Mouse (Mus musculus) layer of hippocampus, postnatal 10 days (tissue): ENCODE data around the gene 6030445D17Rik. TPM values are rescaled to one million over a fixed set of nuclear protein-coding genes. Genes with fewer than 3 reads are reported as not detected.

Source experiments
- DNase-seq, 2 experiments: peaks; one replicate each; pipeline ENCODE4 v3.0.0; 2021; ENCODE audit warnings: low spot score in 2 of 2
- total RNA-seq, 2 experiments: library from RNA; stranded (reverse); gene quantifications; 2 replicates each; pipeline ENCODE4 v1.2.3; 2021

6030445D17Rik gene
- total RNA-seq, 2 experiments from 2014 or later, result 0.62 TPM

DNA sequence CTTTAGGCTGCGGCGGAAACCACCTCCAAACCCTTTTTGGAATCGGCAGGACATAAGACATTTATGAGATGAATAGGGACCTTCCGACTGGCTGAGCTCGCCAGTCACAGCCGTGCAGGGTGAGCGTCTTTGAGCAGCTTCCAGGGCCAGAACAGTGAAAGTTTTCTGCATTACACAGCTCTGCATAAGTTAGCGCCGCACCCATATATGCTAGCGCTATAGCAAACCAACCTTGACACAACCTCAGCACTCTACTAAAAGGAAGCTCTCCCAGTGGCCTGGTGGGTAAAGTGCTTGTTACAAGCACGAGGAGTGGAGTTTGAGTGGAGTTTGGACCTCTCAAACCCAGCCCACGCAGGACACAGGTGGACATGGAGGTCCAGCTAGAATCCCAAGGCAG, 2.8 kb upstream of the 6030445D17Rik start:
- DNase-seq, result no peak

DNA sequence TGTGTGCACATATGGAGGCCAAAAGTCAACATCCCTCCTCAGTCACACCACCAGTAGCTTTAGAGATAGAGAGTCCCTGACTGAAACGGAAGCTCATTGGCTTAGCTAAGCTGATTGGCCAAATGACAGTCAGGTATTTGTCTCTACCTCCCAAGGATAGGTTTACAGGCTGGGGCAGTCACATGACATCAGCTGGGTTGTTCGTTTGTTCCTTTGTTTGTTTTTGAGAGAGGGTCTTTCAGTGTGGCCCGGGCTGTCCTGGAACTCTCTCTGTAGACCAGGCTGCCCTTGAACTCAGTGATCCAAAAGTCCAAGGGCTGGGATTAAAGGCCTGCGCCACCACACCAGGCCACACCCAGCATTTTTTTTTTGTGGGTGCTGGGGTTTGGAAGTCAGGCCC, 844 bp upstream of the 6030445D17Rik start:
- DNase-seq, result no peak

DNA sequence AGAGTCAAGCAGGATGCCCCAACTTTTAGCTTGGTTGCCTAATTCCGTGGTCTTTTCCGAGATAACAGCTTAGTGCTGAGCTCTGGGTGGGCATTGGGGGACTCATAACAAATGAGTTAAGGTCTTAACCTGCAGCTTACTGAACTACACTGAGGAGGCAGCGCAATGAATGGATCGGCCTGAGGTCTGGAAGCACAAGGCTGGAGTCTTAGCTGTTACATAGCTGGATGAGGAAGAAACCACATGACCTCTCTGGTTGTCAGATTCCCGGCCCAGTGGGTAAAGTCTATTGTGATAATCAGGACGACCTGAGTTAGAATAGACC, 327 bp upstream of the 6030445D17Rik start:
- no peak for DNase-seq

- DNase-seq, result peak; percentile 21 to 31
Measured at GRCm38 (mm10) chr4:136462839-136463178, 759 bp downstream of the 6030445D17Rik start.

DNA sequence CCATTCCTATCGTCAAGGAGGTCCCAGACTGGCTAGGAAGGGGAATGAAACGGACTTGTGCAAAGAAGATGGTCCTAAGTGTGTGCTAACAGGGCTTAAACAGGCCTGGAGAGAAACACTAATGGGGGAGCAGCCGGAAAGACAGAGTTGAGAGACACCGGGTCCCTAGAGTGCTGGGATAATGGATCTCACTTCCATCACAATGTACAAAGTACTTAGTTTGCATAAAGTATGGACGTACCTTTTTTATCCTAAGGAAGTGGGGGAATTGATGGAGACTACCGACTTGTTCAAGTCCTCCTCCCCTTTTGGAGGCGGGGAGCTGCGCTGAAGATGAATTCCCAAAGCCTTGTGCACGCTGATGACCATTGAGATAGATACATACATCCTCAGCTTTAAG, 1.4 kb downstream of the 6030445D17Rik start:
- no peak for DNase-seq

- no peak for DNase-seq
Measured at GRCm38 (mm10) chr4:136466226-136466625, 4.2 kb downstream of the 6030445D17Rik start.

GRCm38 (mm10) chr4:136468553-136469327, 6.7 kb downstream of the 6030445D17Rik start:
- DNase-seq, result peak; percentile 47 to 65

GRCm38 (mm10) chr4:136469371-136469903, 7.4 kb downstream of the 6030445D17Rik start, which contains the start of gene Luzp1:
Luzp1 (plus strand) TSS chr4:136469761.
- peak; percentile 94 to 97 for DNase-seq

DNA sequence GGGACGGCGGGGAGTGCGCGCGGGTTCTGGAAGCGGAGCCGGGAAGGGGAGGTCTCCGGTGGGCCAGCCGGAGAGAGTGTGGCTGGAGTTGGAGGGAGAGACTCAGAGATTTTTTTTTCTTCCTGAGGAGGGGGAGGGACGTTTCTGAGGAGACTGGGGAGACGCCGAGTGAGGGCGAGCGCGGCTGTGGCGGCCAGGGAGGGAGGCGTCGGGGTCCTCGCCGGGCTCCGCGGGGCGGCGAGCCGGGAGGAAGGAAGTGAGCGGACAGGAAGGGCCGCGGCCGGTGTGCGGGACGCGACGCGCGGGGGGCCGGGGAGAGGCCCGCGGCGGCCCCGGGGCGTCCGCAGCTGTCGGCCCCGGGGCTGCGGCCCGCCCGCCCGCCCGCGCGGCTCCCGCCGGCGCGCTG, 7.9 kb downstream of the 6030445D17Rik start:
- DNase-seq, result no peak

DNA sequence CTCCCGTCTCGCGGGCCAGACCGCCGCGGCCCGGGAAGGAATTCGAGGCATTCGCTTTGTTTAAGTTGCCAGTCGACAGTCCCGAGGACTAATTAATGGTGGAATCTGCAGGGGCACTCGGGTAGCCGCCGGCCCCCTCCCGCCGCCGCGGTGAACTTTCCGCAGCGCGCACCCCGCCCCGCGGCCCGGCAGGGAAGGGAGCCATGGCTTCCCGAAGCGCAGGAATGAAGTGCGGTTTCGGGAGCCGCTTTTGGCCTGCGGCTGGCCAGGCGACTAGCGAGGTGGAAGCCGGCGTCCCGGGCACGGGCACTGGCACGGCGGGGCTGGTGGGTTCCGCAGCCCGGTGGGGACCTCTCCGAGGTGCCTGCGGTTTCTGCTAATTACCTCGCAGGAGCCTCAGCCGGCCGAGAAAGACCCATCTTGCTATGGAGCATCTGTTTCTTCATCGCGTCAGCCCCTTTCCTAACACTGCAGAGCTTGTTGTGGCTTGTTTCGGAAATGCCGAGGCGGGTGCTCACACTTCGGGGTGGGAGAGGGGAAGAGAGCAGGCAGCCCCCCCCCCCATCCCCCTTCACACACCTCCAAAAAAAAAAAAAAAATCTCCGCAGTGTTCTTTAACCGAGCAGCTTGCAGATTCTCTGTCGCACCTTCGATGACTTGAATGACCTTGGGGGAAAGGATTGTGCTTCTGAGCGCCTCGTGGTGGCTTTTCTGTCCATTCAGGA, 8.5 kb downstream of the 6030445D17Rik start:
- DNase-seq, result peak; percentile 44 to 64

DNA sequence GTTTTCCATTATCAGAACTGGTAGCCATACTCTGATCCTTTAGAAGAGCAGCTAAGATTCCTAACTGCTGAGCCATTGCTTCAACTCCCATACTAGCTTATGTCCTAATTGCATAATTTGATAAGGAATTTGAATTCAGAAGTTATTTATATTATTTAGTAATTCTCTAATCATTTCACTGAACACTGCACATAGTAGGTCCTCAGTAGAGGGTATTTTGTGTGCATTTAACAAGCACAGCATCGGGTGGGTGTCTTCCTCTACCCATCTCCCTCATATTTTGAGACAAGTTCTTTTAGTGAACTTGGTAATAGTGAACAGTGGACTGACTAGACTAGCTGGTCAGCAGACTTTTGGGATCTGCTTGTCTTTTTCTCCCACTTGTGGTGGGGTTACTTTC, 14.6 kb downstream of the 6030445D17Rik start:
- no peak for DNase-seq

- DNase-seq, result no peak
Measured at GRCm38 (mm10) chr4:136486549-136486948, 24.5 kb downstream of the 6030445D17Rik start.

DNA sequence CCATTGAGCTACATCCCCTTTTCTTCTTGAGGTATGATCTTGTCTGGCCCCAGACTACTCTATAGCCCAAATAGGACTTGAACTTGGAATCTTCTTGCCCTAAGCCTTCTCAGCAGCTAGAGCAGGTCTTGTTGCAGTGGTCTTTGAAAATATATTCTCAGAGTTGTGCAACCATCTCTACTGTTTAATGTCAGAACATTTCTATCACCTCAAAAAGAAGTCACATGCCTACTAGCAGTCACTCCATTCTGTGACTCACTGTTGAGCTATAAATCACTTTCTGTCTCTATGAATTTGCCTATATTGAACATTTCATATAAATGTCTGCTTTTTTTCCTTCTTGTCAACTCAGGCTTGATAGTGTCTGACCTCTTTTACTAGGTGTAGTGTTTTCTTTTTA, 33.9 kb downstream of the 6030445D17Rik start:
- no peak for DNase-seq

GRCm38 (mm10) chr4:136505426-136506215, 43.6 kb downstream of the 6030445D17Rik start:
- no peak for DNase-seq

- no peak for DNase-seq
Measured at GRCm38 (mm10) chr4:136509857-136510256, 47.8 kb downstream of the 6030445D17Rik start.

DNA sequence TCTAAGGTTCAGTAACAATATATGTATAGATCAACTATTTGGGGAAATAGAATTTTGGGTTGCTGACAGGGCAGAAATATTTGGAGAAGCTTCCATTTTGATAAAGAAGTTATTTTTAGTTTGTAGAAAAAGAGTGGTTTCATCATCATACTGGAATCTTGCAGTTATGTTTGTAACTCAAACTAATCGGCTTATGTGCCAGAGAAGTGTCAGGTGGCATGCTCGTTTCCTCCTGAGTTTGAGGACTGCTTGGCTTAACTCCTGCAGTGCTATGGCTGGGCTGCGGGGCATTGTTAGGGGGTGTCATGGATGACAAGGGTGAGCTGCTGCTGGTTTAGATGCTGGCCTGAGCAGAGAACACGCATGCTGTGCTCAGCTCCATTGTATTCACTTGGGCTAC, 49.7 kb downstream of the 6030445D17Rik start:
- no peak for DNase-seq

- no peak for DNase-seq
Measured at GRCm38 (mm10) chr4:136512905-136513304, 50.9 kb downstream of the 6030445D17Rik start.
